Mouse (Mus musculus): ENCODE measurements around the gene Stpg3. TPM values are rescaled to one million over a fixed set of nuclear protein-coding genes. Genes with fewer than 3 reads are reported as not detected.

The Stpg3 gene
- polyA plus RNA-seq, 1 experiment from 2014 or later: not detected

DNA sequence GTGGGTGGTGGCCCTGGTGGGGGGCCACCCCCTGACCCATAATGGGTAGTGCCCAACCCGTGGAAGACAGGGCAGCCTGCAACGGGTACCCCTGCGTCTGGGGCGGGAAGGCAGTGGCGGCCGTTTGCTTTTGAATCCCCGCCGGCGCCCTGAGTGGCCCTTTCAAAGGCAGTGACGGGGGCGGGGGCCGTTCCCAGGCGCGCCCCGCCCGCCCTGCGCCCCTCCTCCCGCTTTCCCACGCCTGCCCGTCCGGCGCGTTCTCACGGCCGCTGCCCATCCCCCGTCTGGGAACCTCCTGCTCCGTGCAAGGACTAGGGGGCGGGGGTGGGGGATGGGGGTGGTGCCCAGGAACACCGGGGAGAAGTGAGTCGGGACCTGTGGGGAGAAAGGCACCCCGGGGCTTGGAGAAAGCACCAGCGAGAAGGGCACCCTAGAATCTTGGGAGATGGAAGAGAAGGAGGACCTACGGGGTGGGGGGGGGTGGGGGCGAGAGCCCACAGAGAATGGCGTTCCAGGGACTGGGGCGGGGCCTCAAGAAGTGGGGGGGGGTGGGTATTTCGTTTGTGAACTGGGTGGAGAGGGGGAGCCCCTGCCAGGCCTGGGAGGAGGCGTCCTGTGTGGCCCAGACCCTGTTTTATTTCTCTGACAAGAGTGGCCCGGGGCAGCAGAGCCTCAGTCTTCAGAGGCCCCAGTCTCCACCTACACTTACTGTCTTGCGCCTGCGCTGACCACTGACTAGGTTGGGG is 46.3 kb downstream of the Stpg3 start:
- peak; percentile 63 for ATAC-seq (ENCODE audit: insufficient read depth, low FRiP score, low read depth)

DNA sequence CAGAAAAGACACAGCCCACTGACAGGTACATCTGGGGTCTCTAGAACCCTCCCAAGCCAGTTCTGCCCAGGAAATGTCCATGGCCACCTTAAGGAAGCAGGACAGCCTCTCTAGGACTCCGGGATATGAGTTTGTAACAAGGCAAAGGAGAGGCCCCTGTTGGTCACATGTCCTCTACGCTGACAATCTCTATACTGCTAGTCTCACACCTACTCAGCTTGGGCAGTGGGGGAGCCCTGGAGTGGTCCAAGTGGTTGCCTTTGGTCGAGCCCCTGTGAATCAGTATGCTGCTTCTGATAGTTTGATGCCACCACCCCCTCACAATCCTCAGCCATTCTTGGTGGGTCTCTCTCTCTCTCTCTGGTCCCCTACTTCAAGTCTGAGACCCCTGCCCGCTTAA is 47.0 kb downstream of the Stpg3 start:
- Histone ChIP-seq H3K27ac (peak overlapping the region; percentile 72; the same call in 1 of the 2 replicates), H3K4me3 (replicated peaks) (peak overlapping the region; percentile 42), H3K4me2 (peak overlapping the region; percentile 81), H3K27me3 (replicated peaks) (no peaks in the 10 kb centered on the region), H3K9me3 (no peaks in the 10 kb centered on the region), H3K9ac (peak overlapping the region; percentile 26; the same call in 1 of the 2 replicates), H3K36me3 (no peaks in the 10 kb centered on the region), H3K4me1 (peaks cover 37% of the 10 kb centered on the region)
- no peak for ATAC-seq (ENCODE audit: insufficient read depth, low FRiP score, low read depth)
- 22% methylated on average over 4 of the region's 4 CpGs for WGBS

More for the DNA sequence above, 46.3 kb downstream of the Stpg3 start:
- Histone ChIP-seq H3K36me3 (no peaks in the 10 kb centered on the region), H3K9me3 (no peaks in the 10 kb centered on the region), H3K4me3 (replicated peaks) (peak overlapping the region; percentile 42), H3K27me3 (replicated peaks) (no peaks in the 10 kb centered on the region), H3K27ac (peak overlapping the region; percentile 72; the same call in 1 of the 2 replicates), H3K4me1 (peaks cover 37% of the 10 kb centered on the region), H3K9ac (peak overlapping the region; percentile 26; the same call in 1 of the 2 replicates), H3K4me2 (peak overlapping the region; percentile 81)
- 2% methylated on average over 39 of the region's 41 CpGs for WGBS

Other genes starting within 250 kb of the Stpg3 start
- gene Mrpl41, start 239.5 kb downstream of the Stpg3 start, polyA plus RNA-seq (2015; fragmentation: Nextera tagmentation; extraction: Ambion mirVana): 122 and 129 TPM in 2 replicates
- 8.6 TPM in 2 replicates for gene Pnpla7, start 238.6 kb downstream of the Stpg3 start, polyA plus RNA-seq (2015; fragmentation: Nextera tagmentation; extraction: Ambion mirVana)
- 59.8 and 63.7 TPM in 2 replicates for gene Nsmf, start 160.3 kb downstream of the Stpg3 start, polyA plus RNA-seq (2015; fragmentation: Nextera tagmentation; extraction: Ambion mirVana)
- gene Entpd8, start 134.3 kb downstream of the Stpg3 start, polyA plus RNA-seq (2015; fragmentation: Nextera tagmentation; extraction: Ambion mirVana): 2.5 and 2.8 TPM in 2 replicates
- gene Noxa1, start 119.5 kb downstream of the Stpg3 start, polyA plus RNA-seq (2015; fragmentation: Nextera tagmentation; extraction: Ambion mirVana): 11.4 and 16.1 TPM in 2 replicates
- gene Nrarp, start 33.9 kb downstream of the Stpg3 start, polyA plus RNA-seq (2015; fragmentation: Nextera tagmentation; extraction: Ambion mirVana): 16.9 and 17.1 TPM in 2 replicates
- gene Tor4a, start 17.8 kb downstream of the Stpg3 start, polyA plus RNA-seq (2015; fragmentation: Nextera tagmentation; extraction: Ambion mirVana): 15.5 and 17.2 TPM in 2 replicates
- gene Nelfb, start 3.1 kb downstream of the Stpg3 start, polyA plus RNA-seq (2015; fragmentation: Nextera tagmentation; extraction: Ambion mirVana): 105 and 106 TPM in 2 replicates
- 0.92 and 1.5 TPM in 2 replicates for gene Fam166a, start 4.1 kb upstream of the Stpg3 start, polyA plus RNA-seq (2015; fragmentation: Nextera tagmentation; extraction: Ambion mirVana)
- 607 and 620 TPM in 2 replicates for gene Tubb4b, start 10.1 kb upstream of the Stpg3 start, polyA plus RNA-seq (2015; fragmentation: Nextera tagmentation; extraction: Ambion mirVana)
- 0.65 and 0.86 TPM in 2 replicates for gene Slc34a3, start 19.7 kb upstream of the Stpg3 start, polyA plus RNA-seq (2015; fragmentation: Nextera tagmentation; extraction: Ambion mirVana)
- 0.10 and 0.13 TPM in 2 replicates for gene Rnf224, start 22.1 kb upstream of the Stpg3 start, polyA plus RNA-seq (2015; fragmentation: Nextera tagmentation; extraction: Ambion mirVana)
- gene Rnf208, start 27.6 kb upstream of the Stpg3 start, polyA plus RNA-seq (2015; fragmentation: Nextera tagmentation; extraction: Ambion mirVana): 13.7 and 13.8 TPM in 2 replicates
- 7.9 and 22.2 TPM in 2 replicates for gene Cysrt1, start 27.8 kb upstream of the Stpg3 start, polyA plus RNA-seq (2015; fragmentation: Nextera tagmentation; extraction: Ambion mirVana)
- gene AL732309.1, start 32.2 kb upstream of the Stpg3 start, polyA plus RNA-seq (2015; fragmentation: Nextera tagmentation; extraction: Ambion mirVana): 5.7 and 7.2 TPM in 2 replicates
- 24.4 and 25.1 TPM in 2 replicates for gene Tmem203, start 40.8 kb upstream of the Stpg3 start, polyA plus RNA-seq (2015; fragmentation: Nextera tagmentation; extraction: Ambion mirVana)
- gene Tprn, start 48.0 kb upstream of the Stpg3 start, polyA plus RNA-seq (2015; fragmentation: Nextera tagmentation; extraction: Ambion mirVana): 16.8 and 17.7 TPM in 2 replicates
- 209 TPM in 2 replicates for gene Ssna1, start 57.8 kb upstream of the Stpg3 start, polyA plus RNA-seq (2015; fragmentation: Nextera tagmentation; extraction: Ambion mirVana)
- gene Anapc2, start 57.8 kb upstream of the Stpg3 start, polyA plus RNA-seq (2015; fragmentation: Nextera tagmentation; extraction: Ambion mirVana): 108 and 114 TPM in 2 replicates
- not detected in 2 replicates for gene Tmem210, start 73.5 kb upstream of the Stpg3 start, polyA plus RNA-seq (2015; fragmentation: Nextera tagmentation; extraction: Ambion mirVana)
- gene Lrrc26, start 75.3 kb upstream of the Stpg3 start, polyA plus RNA-seq (2015; fragmentation: Nextera tagmentation; extraction: Ambion mirVana): 4.4 and 6.9 TPM in 2 replicates
- 1.3 and 1.9 TPM in 2 replicates for gene Grin1, start 104.5 kb upstream of the Stpg3 start, polyA plus RNA-seq (2015; fragmentation: Nextera tagmentation; extraction: Ambion mirVana)
- gene Man1b1, start 117.7 kb upstream of the Stpg3 start, polyA plus RNA-seq (2015; fragmentation: Nextera tagmentation; extraction: Ambion mirVana): 46.4 and 54.6 TPM in 2 replicates
- 21.5 and 22.6 TPM in 2 replicates for gene Dpp7, start 141.7 kb upstream of the Stpg3 start, polyA plus RNA-seq (2015; fragmentation: Nextera tagmentation; extraction: Ambion mirVana)
- 41.1 and 46.1 TPM in 2 replicates for gene Uap1l1, start 151.0 kb upstream of the Stpg3 start, polyA plus RNA-seq (2015; fragmentation: Nextera tagmentation; extraction: Ambion mirVana)
- gene Sapcd2, start 157.7 kb upstream of the Stpg3 start, polyA plus RNA-seq (2015; fragmentation: Nextera tagmentation; extraction: Ambion mirVana): 37.6 and 41.7 TPM in 2 replicates
- gene Entpd2, start 181.2 kb upstream of the Stpg3 start, polyA plus RNA-seq (2015; fragmentation: Nextera tagmentation; extraction: Ambion mirVana): 10.1 and 13.0 TPM in 2 replicates
- gene Npdc1, start 184.7 kb upstream of the Stpg3 start, polyA plus RNA-seq (2015; fragmentation: Nextera tagmentation; extraction: Ambion mirVana): 47.0 and 49.6 TPM in 2 replicates
- 0.17 and 0.30 TPM in 2 replicates for gene Fut7, start 208.6 kb upstream of the Stpg3 start, polyA plus RNA-seq (2015; fragmentation: Nextera tagmentation; extraction: Ambion mirVana)
- 3.9 and 4.8 TPM in 2 replicates for gene Abca2, start 214.1 kb upstream of the Stpg3 start, polyA plus RNA-seq (2015; fragmentation: Nextera tagmentation; extraction: Ambion mirVana)
- gene Clic3, start 242.2 kb upstream of the Stpg3 start, polyA plus RNA-seq (2015; fragmentation: Nextera tagmentation; extraction: Ambion mirVana): 11.9 and 26.5 TPM in 2 replicates
- 35.3 and 37.4 TPM in 2 replicates for gene Paxx, start 246.5 kb upstream of the Stpg3 start, polyA plus RNA-seq (2015; fragmentation: Nextera tagmentation; extraction: Ambion mirVana)